Mouse (Mus musculus): ENCODE results near the gene Sds.

GRCm38 (mm10) chr5:120492437-120492836, 16.1 kb downstream of the Sds start:
- TF ChIP-seq CTCF (IDR thresholded peaks at IDR 0.05; ENCODE audit: low read depth) (peak; percentile 78), EP300 (IDR thresholded peaks at IDR 0.05; ENCODE audit: low read depth) (no peak)
